10 mouse cellular contexts compared by ENCODE assay signal in the genomic region with DNA sequence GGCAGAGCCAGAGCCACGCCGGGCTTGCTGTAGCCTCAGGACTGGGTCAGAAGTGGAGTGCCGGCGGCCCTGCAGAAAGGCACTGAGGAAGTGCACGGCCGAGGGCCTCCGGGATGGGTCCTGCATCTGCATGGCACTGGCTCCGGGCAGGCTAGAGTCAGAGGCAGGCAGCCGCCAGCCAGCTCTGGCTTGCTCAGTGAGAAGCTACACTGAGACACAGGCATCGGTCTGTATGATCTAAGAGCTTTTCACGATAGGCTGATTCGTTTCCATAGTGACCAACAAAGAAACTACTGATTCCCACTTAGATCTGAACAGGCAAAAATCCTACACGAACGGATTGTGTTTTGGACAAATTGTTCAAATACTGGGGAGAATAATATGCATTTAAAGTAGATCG. TPM values are rescaled to one million over a fixed set of nuclear protein-coding genes. Genes with fewer than 3 reads are reported as not detected.
DNase-seq lines count a peak whose midpoint lies in the region; ATAC-seq lines count a peak whose summit lies in the region.
"Had no signal": no experiment of that assay in that cellular context is flagged by ENCODE, and none has a peak within 500 bp of the region (broad histone marks: within the 10 kb centered on the region; RNA-seq: fewer than 3 reads in every experiment).

No protein-coding gene starts in this region.

- H3K4me1 ChIP-seq in hindbrain, embryonic 10.5 days (replicated peaks): peaks cover 26% of the 10 kb centered on the region

- H3K36me3 ChIP-seq in hindbrain, embryonic 10.5 days: no peaks in the 10 kb centered on the region

- DNase-seq in cerebellum, adult 9-11 months: peak; percentile 21
- no peak for DNase-seq in cerebellum, postnatal 14 days
- peak; percentile 46 for DNase-seq in hindbrain, embryonic 10.5 days (ENCODE audit: low spot score)
- DNase-seq in left cerebral cortex, postnatal 14 days (ENCODE audit: low spot score in 2 of 2): peak; percentile 60 to 80
- peak; percentile 31 to 38 for DNase-seq in right cerebral cortex, adult 2 months (ENCODE audit: low spot score in 2 of 2)
- no peak for DNase-seq in adrenal gland, adult (ENCODE audit: inconsistent age in 2 of 2, low spot score in 1 of 2)
- no peak for DNase-seq in urinary bladder, postnatal 4 days (ENCODE audit: low spot score in 2 of 2)
- DNase-seq: kidney, postnatal 10 days; thymus, postnatal 25 days had no signal

- no peaks in the 10 kb centered on the region for H3K27me3 ChIP-seq in hindbrain, embryonic 10.5 days (ENCODE audit: insufficient read depth, poor library complexity, severe bottlenecking)

- ATAC-seq in granulocyte monocyte progenitor cell, adult 5-6 weeks (replicated peaks; ENCODE audit: poor library complexity, severe bottlenecking): no peak

- H3K4me3 ChIP-seq in hindbrain, embryonic 10.5 days: peak overlapping the region; percentile 32

- H3K9me3 ChIP-seq in hindbrain, embryonic 10.5 days: no peaks in the 10 kb centered on the region

- WGBS in hindbrain, embryonic 10.5 days: 32% methylated on average over 15 of the region's 15 CpGs

- intact Hi-C loops in left cerebral cortex, postnatal 14 days (cut with DNase I): no loop called here

- peak overlapping the region; percentile 83 for H3K27ac ChIP-seq in hindbrain, embryonic 10.5 days

RNA-seq across cellular contexts. Expression of a gene that starts 32.3 kb away (rescaled TPM):
- polyA plus RNA-seq in hindbrain, embryonic 10.5 days (2016; fragmentation: Nextera tagmentation; extraction: Ambion mirVana): 7.6 and 9.6 TPM in 2 replicates
- 10 to 100 TPM; 22.7 to 25.5 TPM for total RNA-seq in left cerebral cortex, postnatal 14 days (2021)
- 3.2 TPM in 1 of 2 replicates, not detected in the other for total RNA-seq in granulocyte monocyte progenitor cell, adult 5-6 weeks (2014; fragmentation: Nextera tagmentation)
- total RNA-seq in granulocyte monocyte progenitor cell, adult 5-6 weeks (2017): 0.82 and 1.1 TPM in 2 replicates

Comparison
In these comparisons a context has a peak if more than half of its experiments do, and no peak if none do; other contexts are left out.
1. DNase-seq: peak in cerebellum, adult 9-11 months (single experiment), hindbrain, embryonic 10.5 days (single experiment), left cerebral cortex, postnatal 14 days (2 of 2) and right cerebral cortex, adult 2 months (2 of 2); none in cerebellum, postnatal 14 days (0 of 2), adrenal gland, adult (0 of 2) and urinary bladder, postnatal 4 days (0 of 2).
2. RNA of a gene that starts 32.3 kb away (total RNA-seq): 22.7 to 25.5 TPM in left cerebral cortex, postnatal 14 days; 0.82 to 3.2 TPM in granulocyte monocyte progenitor cell, adult 5-6 weeks; every median in the first group is over 4 times any median in the second.